Mouse (Mus musculus) natural killer cell, adult 2 months (primary cell): ENCODE measurements around the gene Lipe.
"Not testable (repeated sequence)": the region's sequence is repeated elsewhere in the genome, so short reads cannot be mapped to it uniquely, and the experiment has no call there.

Experiments used
- DNase-seq, 2 experiments: peaks; one replicate each; pipeline ENCODE4 v3.0.0; 2022; ENCODE audit warnings: low spot score in 2 of 2

The Lipe gene

GRCm38 (mm10) chr7:25412833-25413441, 14.4 kb upstream of the Lipe start, which contains the start of gene Cxcl17:
Gene Cxcl17, minus strand, starts transcription at chr7:25412886.
- no peak for DNase-seq

GRCm38 (mm10) chr7:25411861-25412260, 13.4 kb upstream of the Lipe start:
- DNase-seq = no peak

- DNase-seq = no peak
Measured at GRCm38 (mm10) chr7:25410969-25411615, 12.6 kb upstream of the Lipe start.

DNA sequence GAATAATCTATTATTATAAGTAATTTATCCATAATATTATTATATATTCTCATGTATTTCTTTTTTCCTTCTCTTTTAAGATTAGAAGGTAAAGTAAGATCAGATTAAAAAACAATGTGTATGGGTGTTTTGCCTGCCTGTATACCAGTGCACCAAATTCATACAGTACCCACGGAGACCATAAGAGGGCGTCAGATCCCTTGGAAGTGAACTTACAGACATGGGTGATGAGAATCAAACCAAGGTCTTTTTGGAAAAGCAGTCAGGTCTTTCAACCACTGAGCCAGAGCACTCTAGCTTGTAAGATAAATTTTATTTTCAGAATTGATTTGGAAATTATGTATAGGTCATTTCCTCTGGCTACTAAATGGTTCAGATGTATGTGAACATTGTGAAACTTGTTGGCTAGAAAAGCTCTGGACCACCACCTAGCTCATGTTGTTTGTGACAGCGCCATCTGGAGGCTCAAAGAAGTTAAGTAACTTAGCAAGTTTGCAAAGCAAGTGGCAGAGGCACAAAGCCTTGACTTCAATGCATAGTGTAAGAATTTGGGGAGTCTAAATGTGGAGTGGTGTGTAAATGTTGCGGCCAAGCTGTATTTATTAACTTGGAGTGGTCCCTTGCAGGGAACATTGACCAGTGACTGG, 10.7 kb upstream of the Lipe start:
- peak in 1 of 2 experiments; percentile 53 for DNase-seq

DNA sequence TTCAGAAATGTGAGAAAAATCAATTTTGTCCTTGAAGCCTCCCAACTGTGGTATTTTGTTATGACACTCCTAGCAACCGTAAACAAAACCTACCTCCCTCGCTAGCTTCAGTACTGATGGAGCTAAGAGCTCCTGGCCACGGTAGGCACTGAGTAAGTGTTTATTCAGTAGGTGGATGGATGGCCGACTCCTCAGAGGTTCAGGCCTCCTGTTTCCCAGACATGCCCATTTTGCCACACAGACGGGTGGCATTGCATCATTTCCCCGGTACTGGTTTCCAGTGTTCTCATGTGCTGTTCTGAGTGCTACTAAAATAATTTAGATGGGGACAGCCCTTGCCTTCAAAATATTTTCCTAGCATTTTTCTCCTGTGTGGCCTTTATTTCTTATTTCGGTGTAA, 8.0 kb upstream of the Lipe start:
- DNase-seq = no peak

GRCm38 (mm10) chr7:25402671-25403101, 4.2 kb upstream of the Lipe start:
- peak in 1 of 2 experiments; percentile 24 for DNase-seq

DNA sequence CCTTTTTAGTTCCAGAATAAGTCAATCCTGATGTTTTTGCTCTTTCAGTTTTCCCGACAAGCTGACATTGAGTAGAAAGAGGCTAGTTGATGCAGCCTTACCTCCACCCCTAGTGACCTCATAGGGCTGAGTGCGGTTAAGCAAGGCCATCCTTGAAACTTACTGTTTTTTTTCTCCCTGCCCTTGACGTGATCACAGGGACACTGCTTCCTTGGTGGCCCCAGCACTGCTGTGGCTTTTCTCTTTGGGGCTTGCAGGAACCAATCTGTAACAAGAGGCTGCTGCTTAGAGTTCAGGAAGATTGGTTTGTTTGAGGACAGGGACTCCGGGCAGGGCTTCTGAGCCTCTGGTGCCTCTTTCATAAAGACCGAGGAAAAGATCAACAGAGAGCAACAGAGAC, 3.5 kb upstream of the Lipe start:
- no peak for DNase-seq

DNA sequence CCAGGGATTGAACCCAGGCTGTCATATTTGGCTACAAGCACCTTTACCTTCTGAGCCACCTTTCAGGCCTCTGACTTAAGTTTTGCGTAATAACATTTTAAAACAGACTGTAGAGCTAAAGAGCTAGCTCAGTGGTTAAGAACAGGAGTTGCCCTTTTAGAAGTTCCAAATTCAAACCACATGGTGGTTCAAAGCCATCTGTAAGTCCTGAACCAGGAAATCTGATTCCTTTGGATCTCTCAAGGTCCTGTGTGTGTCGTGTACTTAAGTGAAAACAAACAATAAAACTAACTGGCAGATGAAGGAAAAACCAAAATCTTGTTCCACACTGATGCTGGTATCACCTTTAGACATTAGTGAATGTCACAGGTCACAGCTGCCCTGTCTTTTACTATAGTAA, 3.0 kb upstream of the Lipe start:
- DNase-seq = no peak

GRCm38 (mm10) chr7:25399028-25399427, 518 bp upstream of the Lipe start:
- not testable (repeated sequence) for DNase-seq

GRCm38 (mm10) chr7:25396621-25397020, 1.9 kb downstream of the Lipe start:
- no peak for DNase-seq

DNA sequence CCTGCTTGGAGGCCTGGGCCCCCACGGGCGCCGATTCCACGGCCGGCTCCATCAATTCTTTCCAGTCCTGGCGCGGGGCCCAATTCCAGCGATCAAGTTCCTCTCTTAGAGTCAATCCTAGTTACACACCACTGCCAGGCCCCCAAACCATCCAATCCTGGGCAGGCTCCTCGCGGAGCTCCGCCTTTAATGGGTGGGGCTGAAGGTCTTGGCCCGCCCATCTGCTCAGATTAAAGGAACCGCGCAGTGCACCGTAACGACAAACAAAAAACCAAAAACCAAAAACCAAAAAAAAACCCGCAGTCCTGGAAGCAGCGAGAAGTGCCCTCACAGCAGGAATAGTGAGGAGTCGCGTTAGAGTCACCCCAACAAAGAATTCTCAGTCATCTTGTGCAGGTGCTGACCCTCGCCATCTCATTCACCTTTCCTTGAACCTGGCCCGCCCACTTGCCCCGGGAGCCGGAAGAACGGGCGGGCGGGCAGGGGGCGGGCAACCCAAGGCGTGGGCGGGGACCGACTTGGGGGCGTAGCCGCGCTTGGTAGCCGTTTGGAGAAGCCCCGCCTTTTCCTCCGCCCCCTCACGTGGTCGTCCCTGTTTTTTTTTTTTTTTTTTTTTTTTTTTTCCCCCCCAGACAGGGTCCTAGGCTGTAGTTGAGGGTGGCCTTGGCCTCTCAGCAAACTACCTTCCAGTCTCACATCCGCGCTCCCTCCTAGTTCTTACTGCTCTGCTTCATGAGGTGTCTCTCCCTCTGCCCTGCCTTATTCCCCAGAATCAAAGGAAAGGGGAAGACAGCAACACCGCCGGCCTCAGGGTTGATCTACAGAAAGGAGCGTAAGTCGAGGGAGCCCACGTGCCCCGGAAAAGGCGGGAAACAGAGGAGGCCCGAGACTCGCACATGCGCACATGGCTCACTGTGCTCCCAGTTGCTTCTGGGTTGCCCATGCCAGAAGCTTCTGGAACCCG, 2.7 kb downstream of the Lipe start:
- peak; percentile 90 to 93 for DNase-seq

- DNase-seq = peak in 1 of 2 experiments; percentile 16
Measured at GRCm38 (mm10) chr7:25395186-25395557, 3.3 kb downstream of the Lipe start.

GRCm38 (mm10) chr7:25394754-25395153, 3.8 kb downstream of the Lipe start:
- no peak for DNase-seq

DNA sequence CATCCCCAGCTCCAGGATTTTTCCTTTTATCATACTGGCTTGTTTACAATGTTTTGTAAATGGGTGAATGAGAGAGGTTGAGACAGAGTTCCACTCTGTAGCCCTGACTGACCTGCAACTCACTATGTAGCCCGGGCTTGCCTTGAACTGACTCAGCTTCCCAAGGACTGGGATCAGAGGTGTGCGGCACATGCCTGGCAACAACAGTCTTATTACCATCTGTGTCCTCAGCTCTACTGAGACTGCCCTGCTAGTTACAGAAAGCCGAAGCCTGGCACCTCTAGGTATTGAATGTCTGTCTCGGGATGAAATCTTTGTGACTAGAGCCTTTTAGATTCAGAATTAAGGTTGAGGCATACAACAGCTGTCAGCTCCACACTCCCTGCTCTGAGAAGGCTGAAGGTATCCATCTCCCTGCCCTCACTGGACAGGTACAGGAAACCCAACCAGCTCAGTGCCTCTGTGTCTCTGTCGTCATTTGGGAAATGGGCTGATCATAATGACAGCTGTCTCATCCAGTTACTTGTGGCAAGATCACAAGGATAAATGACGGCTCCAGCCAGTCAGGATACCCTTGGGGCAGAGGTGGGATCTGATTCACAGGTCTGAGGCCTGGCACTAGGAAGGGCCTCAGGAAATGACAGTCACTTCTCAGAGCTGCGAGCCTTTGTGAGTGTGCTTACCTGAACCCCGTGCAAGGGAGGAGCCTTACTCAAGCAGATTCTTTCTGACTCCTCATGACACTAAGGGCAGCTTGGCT, 4.9 kb downstream of the Lipe start:
- DNase-seq = no peak

DNA sequence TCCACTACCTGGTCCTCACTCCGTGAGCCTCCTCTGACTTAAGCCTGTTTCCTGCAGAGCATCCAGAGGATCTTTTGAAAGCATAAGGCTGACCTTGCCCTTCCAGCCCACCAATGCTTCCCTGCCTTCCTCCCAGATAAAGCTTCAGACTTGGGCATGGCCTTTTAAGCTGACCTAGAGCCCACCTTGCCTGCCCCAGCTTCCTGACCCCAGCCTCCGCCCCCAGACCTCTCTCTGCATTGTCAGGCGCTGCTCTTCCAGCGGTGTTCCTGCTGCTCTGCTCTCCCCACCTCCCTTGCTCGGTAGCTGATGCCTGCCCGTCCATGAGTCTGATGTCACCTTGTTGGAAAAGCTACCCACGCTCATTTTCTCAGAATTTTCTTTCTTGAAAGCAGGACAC, 5.7 kb downstream of the Lipe start:
- no peak for DNase-seq

DNA sequence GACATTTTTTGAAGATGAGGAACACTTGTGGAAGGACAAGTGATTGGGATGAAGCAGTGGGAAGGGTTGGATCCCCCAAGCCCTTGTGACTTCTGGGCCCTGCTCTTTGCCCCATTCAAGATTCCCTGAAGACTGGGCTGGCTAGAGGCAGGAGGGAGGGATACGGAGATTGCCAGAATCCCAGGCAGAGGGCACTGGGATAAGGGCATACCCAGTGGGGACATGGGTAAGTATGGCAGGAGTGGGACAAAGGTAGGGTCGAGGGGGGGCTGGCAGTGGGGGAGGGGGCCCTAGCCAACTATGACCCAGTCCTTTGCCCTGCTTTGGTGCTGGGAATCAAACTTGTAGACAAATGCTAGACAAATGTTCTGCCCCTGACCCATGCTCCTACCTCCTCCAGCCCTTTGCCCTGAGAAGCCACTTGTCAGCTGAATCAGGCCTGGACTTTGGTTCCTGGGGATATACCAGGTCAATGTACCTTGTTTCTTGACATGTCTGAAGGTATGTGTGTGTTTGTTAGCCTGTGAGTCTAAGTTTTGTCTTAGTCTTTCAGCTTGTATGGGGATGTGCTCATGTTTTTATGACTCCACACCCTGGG, 6.6 kb downstream of the Lipe start:
- no peak for DNase-seq

DNA sequence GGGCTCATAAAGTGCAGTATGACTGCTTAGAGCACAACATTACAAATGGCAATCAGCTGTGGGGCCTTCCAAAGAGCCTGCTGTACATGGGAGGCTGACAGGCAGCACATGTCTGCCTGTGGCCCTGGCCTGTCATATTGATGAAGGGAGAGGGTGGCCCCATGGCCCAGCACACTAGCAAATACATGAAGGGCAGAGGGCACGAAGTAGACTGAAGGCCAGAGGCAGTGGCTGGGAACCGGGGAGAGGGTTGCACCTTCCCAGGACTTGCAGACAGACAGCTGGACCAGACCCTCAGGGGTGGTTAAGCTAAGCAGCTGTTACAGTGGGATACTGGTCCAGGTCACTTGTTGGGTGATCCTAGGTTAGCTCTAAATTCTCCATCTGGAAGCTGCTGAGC, 7.5 kb downstream of the Lipe start:
- no peak for DNase-seq

- DNase-seq = no peak
Measured at GRCm38 (mm10) chr7:25390054-25390770, 8.3 kb downstream of the Lipe start.

GRCm38 (mm10) chr7:25388916-25389315, 9.6 kb downstream of the Lipe start:
- DNase-seq = no peak

- no peak for DNase-seq
Measured at GRCm38 (mm10) chr7:25387811-25388440, 10.6 kb downstream of the Lipe start.
